Comparison of ENCODE assay signal across 8 mouse cellular contexts in genomic region chr2:75705162-75705752, GRCm38 (mm10). TPM values are rescaled to one million over a fixed set of nuclear protein-coding genes. Genes with fewer than 3 reads are reported as not detected.
DNase-seq lines count a peak whose midpoint lies in the region; TF ChIP-seq lines count a peak whose summit lies in the region.

No protein-coding gene starts in this region.

- H3K79me2 ChIP-seq in MEL (ENCODE audit: control insufficient read depth, insufficient read depth, low read length, poor library complexity) = peaks cover 43% of the 10 kb centered on the region

- no peak for TF ChIP-seq EP300 in MEL (IDR thresholded peaks at IDR 0.05; ENCODE audit: low read depth in 1 of 2, low read length in 2 of 2)

- intact Hi-C loops in gastrocnemius, adult 2 months (cut with DNase I) = loop anchor here (10.0 kb wide), 1 partner anchor 70 kb away; no protein-coding TSS in a partner anchor

- no peak for TF ChIP-seq RAD21 in MEL (IDR thresholded peaks at IDR 0.05; ENCODE audit: low read depth, low read length)

- WGBS in midbrain, embryonic 10.5 days = 33% methylated on average over 19 of the region's 19 CpGs

- TF ChIP-seq POLR2A in MEL (IDR thresholded peaks at IDR 0.05; ENCODE audit: control insufficient read depth in 1 of 2, insufficient read depth in 1 of 2, low read depth in 1 of 2, low read length in 2 of 2, poor library complexity in 1 of 2) = no peak

- H3K27ac ChIP-seq in gastrocnemius, adult 2 months = peak overlapping the region; percentile 100
- H3K27ac ChIP-seq in MEL (ENCODE audit: control insufficient read depth, low read depth, low read length) = peak overlapping the region; percentile 89
- H3K27ac ChIP-seq in midbrain, embryonic 10.5 days (replicated peaks) = peak overlapping the region; percentile 94

- DNase-seq in gastrocnemius, adult 2 months = peak; percentile 87
- no peak for DNase-seq in gastrocnemius, postnatal 25 days
- no peak for DNase-seq in MEL (ENCODE audit: low read depth, low spot score)
- peak; percentile 53 for DNase-seq in gastrocnemius, postnatal 10 days
- peak; percentile 82 to 85 for DNase-seq in kidney, postnatal 36 days
- no peak for DNase-seq in midbrain, embryonic 10.5 days (ENCODE audit: low spot score)
- no peak for DNase-seq in urinary bladder, postnatal 25 days (ENCODE audit: low spot score)
- DNase-seq in spleen, postnatal 10 days (ENCODE audit: low spot score in 2 of 2) = no peak

- no peak for TF ChIP-seq CTCF in gastrocnemius, adult 2 months (IDR thresholded peaks at IDR 0.05)
- no peak for TF ChIP-seq CTCF in MEL (IDR thresholded peaks at IDR 0.05 in 2 of 3, conservative IDR thresholded peaks at IDR 0.05 in 1 of 3; ENCODE audit: control insufficient read depth in 1 of 3, insufficient read depth in 1 of 3, low read depth in 2 of 3, low read length in 3 of 3, poor library complexity in 1 of 3, severe bottlenecking in 1 of 3)

- peaks cover 9 to 28% of the 10 kb centered on the region in 2 experiments; a peak in 3 of 4 replicates for H3K36me3 ChIP-seq in MEL (ENCODE audit: control insufficient read depth in 1 of 2, insufficient read depth in 2 of 2, low read length in 2 of 2)
- H3K36me3 ChIP-seq in midbrain, embryonic 10.5 days = no peaks in the 10 kb centered on the region

- H3K4me1 ChIP-seq in MEL (ENCODE audit: control insufficient read depth in 1 of 2, insufficient read depth in 2 of 2, low read length in 2 of 2) = peaks cover 8 to 20% of the 10 kb centered on the region in 2 experiments
- H3K4me1 ChIP-seq in midbrain, embryonic 10.5 days = peaks cover 72% of the 10 kb centered on the region

- H3K9ac ChIP-seq in MEL (ENCODE audit: control insufficient read depth, low read depth, low read length, poor library complexity, severe bottlenecking) = peak overlapping the region; percentile 67

- H3K4me3 ChIP-seq in gastrocnemius, adult 2 months = peak overlapping the region; percentile 75
- H3K4me3 ChIP-seq in MEL (ENCODE audit: control insufficient read depth in 1 of 2, insufficient read depth in 1 of 2, low read depth in 2 of 2, low read length in 2 of 2) = peak overlapping the region; percentile 42 to 48
- peak overlapping the region; percentile 68 for H3K4me3 ChIP-seq in midbrain, embryonic 10.5 days

- no peaks in the 10 kb centered on the region for H3K27me3 ChIP-seq in MEL (ENCODE audit: control insufficient read depth in 1 of 2, insufficient read depth in 2 of 2, low read length in 2 of 2)
- H3K27me3 ChIP-seq in midbrain, embryonic 10.5 days (ENCODE audit: low read depth, poor library complexity, severe bottlenecking) = no peaks in the 10 kb centered on the region

- H3K9me3 ChIP-seq in MEL (replicated peaks; ENCODE audit: insufficient read depth, low read length) = no peaks in the 10 kb centered on the region
- 0 out of 2 replicates have a peak, but pooled peaks cover 3% of the 10 kb centered on the region for H3K9me3 ChIP-seq in midbrain, embryonic 10.5 days (replicated peaks)

TF ChIP-seq in MEL, 35 proteins besides CTCF, POLR2A, EP300 and RAD21:
- TF ChIP-seq BHLHE40 (IDR thresholded peaks at IDR 0.05; ENCODE audit: borderline replicate concordance, low read depth, low read length) = no peak
- peak; percentile 83 for TF ChIP-seq MXI1 (IDR thresholded peaks at IDR 0.05; ENCODE audit: low read depth, low read length)
- no peak for TF ChIP-seq JUND (IDR thresholded peaks at IDR 0.05; ENCODE audit: low read depth, low read length)
- no peak for TF ChIP-seq POLR2AphosphoS2 (IDR thresholded peaks at IDR 0.05; ENCODE audit: low read length)
- no peak for TF ChIP-seq ETS1 (IDR thresholded peaks at IDR 0.05; ENCODE audit: low read depth, low read length)
- TF ChIP-seq USF1 (IDR thresholded peaks at IDR 0.05; ENCODE audit: low read depth, low read length) = peak; percentile 30; the same call in 1 of the 2 replicates
- TF ChIP-seq SMC3 (IDR thresholded peaks at IDR 0.05; ENCODE audit: low read depth, low read length) = no peak
- TF ChIP-seq POLR2AphosphoS5 (IDR thresholded peaks at IDR 0.05; ENCODE audit: borderline replicate concordance, low read depth, low read length) = no peak
- TF ChIP-seq RCOR1 (IDR thresholded peaks at IDR 0.05; ENCODE audit: low read depth, low read length) = no peak
- peak; percentile 32; the same call in 1 of the 2 replicates for TF ChIP-seq E2F4 (IDR thresholded peaks at IDR 0.05; ENCODE audit: borderline replicate concordance, low read depth, low read length)
- peak; percentile 77 for TF ChIP-seq MYC (IDR thresholded peaks at IDR 0.05; ENCODE audit: low read depth, low read length)
- peak; percentile 93 for TF ChIP-seq MAX (IDR thresholded peaks at IDR 0.05; ENCODE audit: low read length)

RNA-seq across cellular contexts. Expression of gene Nfe2l2, which starts 0.8 kb away (rescaled TPM):
- 10 to 100 TPM; 32.9 to 41.0 TPM for total RNA-seq in gastrocnemius, adult 2 months (2021)
- 10 to 100 TPM; 27.6 to 29.6 TPM for total RNA-seq in gastrocnemius, postnatal 25 days (2021)
- total RNA-seq in MEL (2012; rRNA removed) = 33.2 and 42.1 TPM in 2 replicates
- 10 to 100 TPM in 1 of 2 experiments, not detected in 1; 59.1 TPM for polyA plus RNA-seq in MEL (2012; ENCODE audit: insufficient read depth in 1 of 2, insufficient read length in 2 of 2, low read depth in 1 of 2, low replicate concordance in 2 of 2, missing spikeins in 1 of 2)
- 10 to 100 TPM; 28.4 to 33.3 TPM for total RNA-seq in gastrocnemius, postnatal 10 days (2021)
- 25.8 and 27.7 TPM in 2 replicates for polyA plus RNA-seq in midbrain, embryonic 10.5 days (2016; fragmentation: Nextera tagmentation; extraction: Ambion mirVana)

RNA-seq across cellular contexts. Expression of gene Hnrnpa3, which starts 46.2 kb away (rescaled TPM):
- total RNA-seq in gastrocnemius, adult 2 months (2021) = 100 to 1,000 TPM; 123 to 144 TPM
- 100 to 1,000 TPM; 108 to 125 TPM for total RNA-seq in gastrocnemius, postnatal 25 days (2021)
- 126 and 171 TPM in 2 replicates for total RNA-seq in MEL (2012; rRNA removed)
- polyA plus RNA-seq in MEL (2012; ENCODE audit: insufficient read depth in 1 of 2, insufficient read length in 2 of 2, low read depth in 1 of 2, low replicate concordance in 2 of 2, missing spikeins in 1 of 2) = 100 to 1,000 TPM; 342 to 437 TPM
- total RNA-seq in gastrocnemius, postnatal 10 days (2021) = 100 to 1,000 TPM; 280 to 305 TPM
- 337 and 348 TPM in 2 replicates for polyA plus RNA-seq in midbrain, embryonic 10.5 days (2016; fragmentation: Nextera tagmentation; extraction: Ambion mirVana)

Comparison
In these comparisons a context has a peak if more than half of its experiments do, and no peak if none do; other contexts are left out.
1. DNase-seq: peak in gastrocnemius, adult 2 months (single experiment), gastrocnemius, postnatal 10 days (single experiment) and kidney, postnatal 36 days (2 of 2); none in gastrocnemius, postnatal 25 days (single experiment), MEL (single experiment), midbrain, embryonic 10.5 days (single experiment), urinary bladder, postnatal 25 days (single experiment) and spleen, postnatal 10 days (0 of 2).
2. Peak in every context shown above with its lines, with median percentiles within 50 percentile points of each other: H3K27ac ChIP-seq and H3K4me3 ChIP-seq.